Mouse (Mus musculus) lung, postnatal 0 days (tissue): ENCODE measurements at regions not wholly inside any gene's neighbourhood (a gene's known extent, or its start where the extent isn't known, plus 50 kb on each side); places are given as distances from the start of the nearest gene placed in this dataset.

Experiments
- CTCF ChIP-seq: IDR thresholded peaks from 2 replicates; pipeline ENCODE4 v1.5.1; 2016; ENCODE audit warnings: antibody characterized with exemption, mild to moderate bottlenecking
- EP300 ChIP-seq: IDR thresholded peaks from 2 replicates; pipeline ENCODE4 v1.6.1; 2016; ENCODE audit warnings: antibody characterized with exemption, mild to moderate bottlenecking, control low read depth

DNA sequence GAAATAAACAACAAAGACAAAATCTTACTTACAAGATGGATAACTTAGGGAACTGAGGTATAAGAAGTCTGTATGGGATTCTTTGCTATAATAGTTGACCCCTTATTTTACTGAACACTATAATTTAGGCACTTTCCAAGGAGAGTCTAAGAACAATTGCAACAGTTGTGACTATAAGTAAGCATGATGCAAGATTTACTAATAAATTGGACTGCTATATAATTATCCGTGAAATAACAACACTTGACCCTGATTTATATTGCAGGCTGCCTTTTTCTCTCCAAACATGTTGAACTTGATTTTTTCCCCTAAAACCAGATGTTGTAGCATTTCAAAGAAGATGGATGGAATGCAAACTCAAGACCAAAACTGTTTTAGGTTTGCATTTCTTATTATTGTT is 237.2 kb upstream of the Mef2c start:
- TF ChIP-seq CTCF (no peak), EP300 (no peak)
